Mouse (Mus musculus): ENCODE results near the gene Bri3. TPM values are rescaled to one million over a fixed set of nuclear protein-coding genes. Genes with fewer than 3 reads are reported as not detected.
A peak's percentile ranks its signal among the peaks of the same experiment; 100 is the strongest.

Gene Bri3
- polyA plus RNA-seq, 1 experiment from 2014 or later: 183 TPM

DNA sequence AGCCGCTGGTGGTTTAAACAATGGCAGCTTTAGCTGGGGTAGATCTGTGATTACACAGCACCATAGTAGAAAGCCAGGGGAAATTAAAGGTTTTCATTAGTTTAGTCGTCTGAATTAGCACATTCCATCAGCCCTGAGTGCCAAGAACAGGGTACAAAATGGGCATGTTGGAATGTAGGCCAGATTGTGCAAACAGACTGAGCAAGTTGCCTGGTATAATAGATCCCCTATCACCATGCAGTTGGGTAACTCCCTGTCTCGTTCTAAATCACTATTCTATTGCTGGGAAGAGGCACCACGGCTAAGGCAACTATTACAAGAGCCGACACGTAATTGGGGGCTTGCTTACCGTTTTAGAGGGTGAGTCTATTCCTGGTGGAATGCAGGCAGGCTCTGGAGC, 9.5 kb upstream of the Bri3 start:
- ATAC-seq (replicated peaks; ENCODE audit: insufficient number of reproducible peaks, insufficient read depth, low FRiP score, low read depth): no peak

GRCm38 (mm10) chr5:144238969-144239368, 5.3 kb upstream of the Bri3 start:
- no peak overlapping the region for H3K27ac ChIP-seq
- no peaks in the 10 kb centered on the region for H3K4me1 ChIP-seq (replicated peaks)
- no peaks in the 10 kb centered on the region for H3K36me3 ChIP-seq
- H3K4me2 ChIP-seq: no peak overlapping the region
- no peaks in the 10 kb centered on the region for H3K27me3 ChIP-seq
- no peaks in the 10 kb centered on the region for H3K9me3 ChIP-seq (replicated peaks)
- H3K9ac ChIP-seq: no peak overlapping the region
- H3K4me3 ChIP-seq: no peak overlapping the region
- no peak for ATAC-seq (replicated peaks; ENCODE audit: insufficient number of reproducible peaks, insufficient read depth, low FRiP score, low read depth)
- 67% methylated on average over 1 of the region's 1 CpGs for WGBS

More for the DNA sequence above, 9.5 kb upstream of the Bri3 start:
- no peak overlapping the region for H3K4me2 ChIP-seq
- no peak overlapping the region for H3K27ac ChIP-seq
- H3K9ac ChIP-seq: no peak overlapping the region
- no peaks in the 10 kb centered on the region for H3K36me3 ChIP-seq
- no peaks in the 10 kb centered on the region for H3K9me3 ChIP-seq (replicated peaks)
- H3K4me1 ChIP-seq (replicated peaks): no peaks in the 10 kb centered on the region
- 82% methylated on average over 7 of the region's 7 CpGs for WGBS
- no peak overlapping the region for H3K4me3 ChIP-seq
- no peaks in the 10 kb centered on the region for H3K27me3 ChIP-seq

GRCm38 (mm10) chr5:144245592-144245991, 1.4 kb downstream of the Bri3 start:
- Histone ChIP-seq H3K4me3 (no peak overlapping the region), H3K27ac (no peak overlapping the region), H3K36me3 (no peaks in the 10 kb centered on the region), H3K27me3 (no peaks in the 10 kb centered on the region), H3K9me3 (replicated peaks) (no peaks in the 10 kb centered on the region), H3K9ac (no peak overlapping the region), H3K4me1 (replicated peaks) (peaks cover 15% of the 10 kb centered on the region), H3K4me2 (no peak overlapping the region)
- no peak for ATAC-seq (replicated peaks; ENCODE audit: insufficient number of reproducible peaks, insufficient read depth, low FRiP score, low read depth)
- 64% methylated on average over 2 of the region's 2 CpGs for WGBS

GRCm38 (mm10) chr5:144246669-144247068, 2.4 kb downstream of the Bri3 start:
- no peaks in the 10 kb centered on the region for H3K9me3 ChIP-seq (replicated peaks)
- no peak overlapping the region for H3K9ac ChIP-seq
- H3K36me3 ChIP-seq: no peaks in the 10 kb centered on the region
- no peak overlapping the region for H3K4me3 ChIP-seq
- H3K4me1 ChIP-seq (replicated peaks): peaks cover 21% of the 10 kb centered on the region
- WGBS: 72% methylated on average over 7 of the region's 7 CpGs
- no peaks in the 10 kb centered on the region for H3K27me3 ChIP-seq
- no peak overlapping the region for H3K4me2 ChIP-seq
- no peak for ATAC-seq (replicated peaks; ENCODE audit: insufficient number of reproducible peaks, insufficient read depth, low FRiP score, low read depth)
- no peak overlapping the region for H3K27ac ChIP-seq

DNA sequence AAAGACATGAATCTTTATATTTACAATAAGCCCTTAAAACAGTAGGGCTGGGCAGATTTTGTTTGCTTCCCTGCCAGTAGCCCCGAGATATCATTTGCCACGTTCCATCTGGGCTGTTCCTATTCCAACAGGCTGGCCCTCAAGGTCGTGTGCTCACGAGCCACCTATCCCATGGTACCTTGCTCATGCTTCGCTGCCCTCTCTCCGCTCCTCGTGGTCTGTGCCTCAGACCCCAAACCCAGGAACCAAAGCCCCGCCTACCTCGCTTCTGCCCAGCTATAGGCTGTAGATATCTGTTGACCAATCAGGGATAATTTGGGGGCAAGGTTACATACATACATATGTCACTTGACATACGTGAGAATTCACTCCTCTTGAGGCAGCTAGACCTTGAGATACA, 3.1 kb downstream of the Bri3 start:
- H3K9ac ChIP-seq: no peak overlapping the region
- H3K4me1 ChIP-seq (replicated peaks): peaks cover 23% of the 10 kb centered on the region
- no peak overlapping the region for H3K4me2 ChIP-seq
- 69% methylated on average over 10 of the region's 10 CpGs for WGBS
- H3K4me3 ChIP-seq: no peak overlapping the region
- ATAC-seq (replicated peaks; ENCODE audit: insufficient number of reproducible peaks, insufficient read depth, low FRiP score, low read depth): no peak
- H3K36me3 ChIP-seq: no peaks in the 10 kb centered on the region
- H3K27me3 ChIP-seq: no peaks in the 10 kb centered on the region
- no peaks in the 10 kb centered on the region for H3K9me3 ChIP-seq (replicated peaks)
- peak overlapping the region; percentile 46; the same call in 1 of the 2 replicates for H3K27ac ChIP-seq

DNA sequence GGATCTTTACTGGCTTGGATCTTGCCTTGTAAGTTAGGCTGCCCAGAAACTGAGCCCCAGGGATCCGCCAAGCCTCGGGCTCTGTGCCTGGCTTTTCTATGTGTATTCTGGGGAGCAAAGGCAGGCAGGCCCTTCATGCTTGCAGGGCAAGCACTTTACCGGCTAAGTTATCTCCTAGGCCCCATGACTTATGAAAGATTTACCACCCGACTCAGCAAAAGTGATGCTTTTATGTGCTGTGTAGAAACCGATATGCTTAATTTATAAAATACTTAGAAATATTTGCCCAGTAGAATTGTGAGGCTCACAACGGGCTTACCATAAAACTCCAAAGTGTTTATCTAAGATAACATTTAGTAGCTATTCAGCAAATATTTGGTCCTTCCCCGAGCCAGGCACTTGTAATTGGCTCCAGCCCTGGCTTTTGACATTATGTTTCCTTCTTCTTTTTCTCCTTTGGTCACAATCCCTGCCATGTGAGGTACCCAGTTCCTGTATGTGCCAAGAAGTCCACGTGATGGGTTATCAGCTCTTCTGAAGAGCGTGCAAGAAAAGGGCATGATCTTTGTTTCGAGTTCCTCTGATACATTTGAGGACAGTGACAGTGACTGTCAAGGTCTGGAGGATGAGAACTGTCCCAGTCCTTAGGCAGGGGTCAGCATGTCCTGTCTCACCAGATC, 3.8 kb downstream of the Bri3 start:
- no peak for ATAC-seq (replicated peaks; ENCODE audit: insufficient number of reproducible peaks, insufficient read depth, low FRiP score, low read depth)
- H3K9ac ChIP-seq: no peak overlapping the region
- no peak overlapping the region for H3K4me2 ChIP-seq
- H3K27me3 ChIP-seq: no peaks in the 10 kb centered on the region
- peak overlapping the region; percentile 46 for H3K27ac ChIP-seq
- peaks cover 23% of the 10 kb centered on the region for H3K4me1 ChIP-seq (replicated peaks)
- H3K4me3 ChIP-seq: no peak overlapping the region
- H3K9me3 ChIP-seq (replicated peaks): no peaks in the 10 kb centered on the region
- H3K36me3 ChIP-seq: no peaks in the 10 kb centered on the region
- 50% methylated on average over 10 of the region's 10 CpGs for WGBS

DNA sequence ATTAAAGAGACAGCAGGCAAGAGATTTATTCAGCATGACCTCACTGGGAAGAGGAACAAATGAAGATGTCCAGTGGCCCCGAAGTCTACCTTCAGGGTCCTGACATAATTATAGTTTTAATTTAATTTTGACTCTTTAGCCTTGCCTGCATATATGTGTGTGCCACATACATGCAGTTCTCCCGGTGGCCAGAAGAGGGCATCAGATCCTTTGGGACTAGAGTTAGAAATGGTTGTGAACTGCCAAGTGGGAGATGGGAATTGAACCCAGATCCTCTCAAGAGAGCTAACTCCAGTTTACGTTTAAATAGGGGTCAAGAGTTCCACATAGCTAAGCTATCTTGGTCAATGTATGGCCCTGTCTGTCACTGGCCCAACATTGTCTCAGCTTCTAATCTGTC, 5.6 kb downstream of the Bri3 start:
- WGBS: 78% methylated on average over 3 of the region's 3 CpGs
- H3K27ac ChIP-seq: no peak overlapping the region
- H3K4me1 ChIP-seq (replicated peaks): peaks cover 31% of the 10 kb centered on the region
- ATAC-seq (replicated peaks; ENCODE audit: insufficient number of reproducible peaks, insufficient read depth, low FRiP score, low read depth): no peak
- no peak overlapping the region for H3K4me2 ChIP-seq
- H3K9me3 ChIP-seq (replicated peaks): no peaks in the 10 kb centered on the region
- no peak overlapping the region for H3K4me3 ChIP-seq
- no peaks in the 10 kb centered on the region for H3K27me3 ChIP-seq
- H3K36me3 ChIP-seq: no peaks in the 10 kb centered on the region
- no peak overlapping the region for H3K9ac ChIP-seq

DNA sequence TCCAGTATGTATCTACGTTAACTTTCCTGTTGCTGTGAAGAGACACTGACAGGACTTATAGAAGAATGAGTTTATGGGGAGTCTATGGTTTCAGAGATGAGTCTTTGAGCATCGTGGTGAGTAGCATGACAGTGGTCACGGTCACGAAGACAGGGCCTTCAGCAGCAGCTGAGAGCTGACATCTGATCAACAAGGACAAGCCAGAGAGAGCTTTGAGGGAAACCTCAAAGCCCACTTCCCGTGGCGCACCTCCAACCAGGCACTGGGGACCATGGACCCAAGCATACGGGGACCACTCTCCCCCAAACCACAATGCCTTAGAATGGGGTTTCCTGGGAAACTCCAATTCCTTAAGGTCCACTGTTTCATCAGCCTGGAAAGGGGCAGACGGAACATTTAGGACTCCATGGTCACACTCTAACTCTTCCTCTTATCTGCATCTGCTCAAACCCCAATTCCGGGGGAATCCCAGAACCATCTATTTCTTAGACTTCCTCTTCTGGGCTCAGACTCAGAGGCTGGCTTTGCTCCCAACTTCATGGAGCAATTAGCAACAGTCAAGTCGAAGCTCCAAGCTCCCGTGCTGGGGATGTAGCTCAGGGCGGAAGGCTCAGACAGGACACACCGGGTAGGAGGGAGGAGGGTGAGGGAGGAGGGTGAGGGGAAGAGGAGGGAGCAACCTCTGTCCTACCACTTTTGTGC, 7.8 kb downstream of the Bri3 start:
- Histone ChIP-seq H3K9me3 (replicated peaks) (no peaks in the 10 kb centered on the region), H3K4me3 (no peak overlapping the region), H3K4me1 (replicated peaks) (peaks cover 35% of the 10 kb centered on the region), H3K4me2 (no peak overlapping the region), H3K27me3 (no peaks in the 10 kb centered on the region), H3K9ac (no peak overlapping the region), H3K27ac (no peak overlapping the region), H3K36me3 (no peaks in the 10 kb centered on the region)
- WGBS: 82% methylated on average over 13 of the region's 13 CpGs
- no peak for ATAC-seq (replicated peaks; ENCODE audit: insufficient number of reproducible peaks, insufficient read depth, low FRiP score, low read depth)

DNA sequence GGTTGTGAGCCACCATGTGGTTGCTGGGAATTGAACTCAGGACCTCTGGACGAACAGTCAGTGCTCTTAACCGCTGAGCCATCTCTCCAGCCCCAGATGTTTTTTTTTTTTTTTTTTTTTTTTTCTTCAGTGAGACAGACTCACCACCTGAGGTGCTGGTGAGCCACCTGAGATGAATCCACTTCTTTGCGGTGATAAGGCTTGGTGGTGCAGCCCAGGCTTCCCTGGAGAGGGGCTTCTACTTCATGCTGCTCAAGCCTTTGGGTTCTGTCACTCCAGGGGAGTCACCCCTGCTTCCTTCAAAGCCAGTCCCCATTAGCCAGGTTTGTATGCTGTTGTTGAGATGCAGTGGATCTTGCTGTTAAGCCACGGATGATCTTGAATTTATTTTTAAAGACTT, 9.0 kb downstream of the Bri3 start:
- peaks cover 35% of the 10 kb centered on the region for H3K4me1 ChIP-seq (replicated peaks)
- H3K4me2 ChIP-seq: no peak overlapping the region
- no peaks in the 10 kb centered on the region for H3K9me3 ChIP-seq (replicated peaks)
- H3K36me3 ChIP-seq: no peaks in the 10 kb centered on the region
- ATAC-seq (replicated peaks; ENCODE audit: insufficient number of reproducible peaks, insufficient read depth, low FRiP score, low read depth): no peak
- H3K27me3 ChIP-seq: no peaks in the 10 kb centered on the region
- no peak overlapping the region for H3K27ac ChIP-seq
- 72% methylated on average over 4 of the region's 4 CpGs for WGBS
- H3K4me3 ChIP-seq: no peak overlapping the region
- no peak overlapping the region for H3K9ac ChIP-seq

DNA sequence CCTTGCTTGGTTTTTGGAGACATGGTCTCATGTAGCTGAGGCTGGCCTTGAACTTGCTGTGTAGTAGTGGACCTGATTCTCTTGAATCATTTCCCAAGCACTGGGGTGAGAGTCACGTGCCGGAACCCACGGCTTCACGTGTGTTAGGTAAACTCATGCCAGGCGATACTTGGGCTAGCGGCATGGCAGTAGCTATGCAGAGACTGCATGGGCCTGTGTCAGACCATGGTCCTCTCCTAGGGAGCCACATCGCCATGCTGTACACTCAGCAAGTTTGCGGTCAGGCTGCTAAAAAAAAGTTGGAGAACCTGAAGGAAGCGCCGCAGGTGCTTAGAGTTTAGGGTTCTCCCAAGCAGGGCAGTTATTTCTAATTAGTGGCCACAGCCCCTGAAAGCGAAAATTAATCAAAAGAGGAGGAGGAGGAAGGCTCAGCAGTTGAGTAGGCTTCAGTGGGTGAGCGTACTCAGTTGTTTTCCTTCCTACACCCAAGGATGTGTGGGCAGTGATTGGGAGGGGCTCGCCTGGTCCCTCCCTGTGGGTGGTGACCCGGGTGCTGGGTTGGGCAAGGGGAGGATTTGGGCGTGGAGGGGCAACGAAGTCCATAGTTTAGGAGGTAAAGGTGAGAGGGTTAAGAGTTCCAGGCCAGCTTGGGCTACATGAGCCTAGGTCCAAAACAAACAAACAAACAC, 10.0 kb downstream of the Bri3 start:
- 56% methylated on average over 16 of the region's 16 CpGs for WGBS
- H3K9ac ChIP-seq: 0 out of 2 replicates have a peak overlapping the region, but pooled peaks have one; percentile 49

GRCm38 (mm10) chr5:144254811-144255631, 10.8 kb downstream of the Bri3 start:
- H3K9me3 ChIP-seq (replicated peaks): no peaks in the 10 kb centered on the region
- WGBS: under 1% methylated on average over 57 of the region's 84 CpGs
- H3K27me3 ChIP-seq: no peaks in the 10 kb centered on the region
- ATAC-seq (replicated peaks; ENCODE audit: insufficient number of reproducible peaks, insufficient read depth, low FRiP score, low read depth): peak; percentile 76
- peak overlapping the region; percentile 98 for H3K27ac ChIP-seq
- H3K4me1 ChIP-seq (replicated peaks): peaks cover 51% of the 10 kb centered on the region
- peak overlapping the region; percentile 96 for H3K9ac ChIP-seq
- H3K4me2 ChIP-seq: peak overlapping the region; percentile 84
- no peaks in the 10 kb centered on the region for H3K36me3 ChIP-seq
- peak overlapping the region; percentile 86 for H3K4me3 ChIP-seq

More for the DNA sequence above, 10.0 kb downstream of the Bri3 start:
- Histone ChIP-seq H3K27me3 (no peaks in the 10 kb centered on the region), H3K4me2 (peak overlapping the region; percentile 84), H3K4me1 (replicated peaks) (peaks cover 44% of the 10 kb centered on the region), H3K27ac (peak overlapping the region; percentile 98), H3K9me3 (replicated peaks) (no peaks in the 10 kb centered on the region), H3K4me3 (peak overlapping the region; percentile 86), H3K36me3 (no peaks in the 10 kb centered on the region)
- ATAC-seq (replicated peaks; ENCODE audit: insufficient number of reproducible peaks, insufficient read depth, low FRiP score, low read depth): peak; percentile 21; the same call in 1 of the 2 replicates
